Mouse (Mus musculus): ENCODE results near the gene Mplkip.

The Mplkip gene

DNA sequence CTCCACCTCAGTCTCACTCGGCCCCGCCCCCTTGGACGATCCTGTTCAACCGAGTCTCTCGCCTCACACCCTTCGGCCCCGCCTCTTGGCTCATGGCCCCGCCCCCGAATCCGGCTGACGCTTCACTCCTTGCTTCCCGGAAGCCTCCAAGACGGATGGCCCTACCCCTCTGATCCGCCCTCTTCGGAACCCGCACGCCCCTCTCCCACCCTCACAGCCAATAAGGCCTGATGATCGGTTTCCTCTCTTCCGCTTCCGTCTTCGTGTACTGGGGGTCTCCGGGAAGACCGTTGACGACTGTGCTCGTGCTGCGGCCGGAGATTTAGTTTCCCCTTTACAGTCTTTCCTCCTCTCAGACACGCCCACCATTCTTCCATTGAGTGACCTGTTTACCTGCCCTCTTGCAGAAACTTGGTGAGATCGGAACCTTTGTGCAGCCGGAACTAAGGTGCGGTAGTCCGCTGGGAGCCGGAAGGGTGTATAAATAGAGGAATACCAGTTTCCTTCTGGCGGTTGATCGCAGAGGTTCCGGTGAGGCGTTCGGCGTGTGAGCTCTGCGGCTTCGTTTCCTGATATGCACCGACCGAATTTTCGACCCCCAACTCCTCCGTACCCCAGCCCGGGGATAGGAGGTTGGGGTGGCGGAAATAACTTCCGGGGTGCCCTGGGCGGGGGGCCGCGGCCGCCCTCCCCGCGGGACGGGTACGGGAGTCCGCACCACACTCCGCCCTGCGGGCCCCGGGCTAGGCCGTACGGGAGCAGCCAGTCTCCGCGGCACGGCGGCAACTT lies at the start of gene Mplkip, which contains the start of gene Sugct:
TSS of gene Mplkip (plus strand) at position 282 of the 789 bp plus-strand sequence.
TSS of gene Sugct (minus strand) at position 643 of the 789 bp plus-strand sequence.
- DNase-seq, result peak; percentile 100

- DNase-seq, result no peak
Observed at GRCm38 (mm10) chr13:17667380-17667779, 27.6 kb upstream of the Mplkip start.

- DNase-seq, result no peak
Observed at GRCm38 (mm10) chr13:17671122-17671521, 23.9 kb upstream of the Mplkip start.

DNA sequence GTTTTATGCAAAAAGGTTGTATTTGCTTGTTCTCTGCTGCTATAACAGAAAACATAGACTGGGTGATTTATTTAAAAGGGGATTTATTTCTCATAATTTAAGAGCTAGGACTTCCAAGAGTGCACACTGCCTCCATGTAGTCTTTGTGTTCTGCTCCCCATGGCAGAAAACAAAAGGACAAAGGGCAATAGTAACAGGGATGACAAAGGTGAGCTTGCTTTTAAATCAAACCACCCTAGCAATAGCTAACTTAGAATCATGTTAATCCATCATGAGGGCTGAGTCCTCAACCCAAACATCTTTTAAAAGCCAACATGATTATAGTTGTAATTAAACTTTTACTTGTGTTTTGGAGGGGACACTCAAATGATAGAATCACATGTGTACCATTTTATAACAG lies 5.5 kb upstream of the Mplkip start:
- no peak for DNase-seq

GRCm38 (mm10) chr13:17690686-17691085 lies 4.3 kb upstream of the Mplkip start:
- DNase-seq, result no peak

- DNase-seq, result no peak
Observed at GRCm38 (mm10) chr13:17691436-17691835, 3.6 kb upstream of the Mplkip start.

DNA sequence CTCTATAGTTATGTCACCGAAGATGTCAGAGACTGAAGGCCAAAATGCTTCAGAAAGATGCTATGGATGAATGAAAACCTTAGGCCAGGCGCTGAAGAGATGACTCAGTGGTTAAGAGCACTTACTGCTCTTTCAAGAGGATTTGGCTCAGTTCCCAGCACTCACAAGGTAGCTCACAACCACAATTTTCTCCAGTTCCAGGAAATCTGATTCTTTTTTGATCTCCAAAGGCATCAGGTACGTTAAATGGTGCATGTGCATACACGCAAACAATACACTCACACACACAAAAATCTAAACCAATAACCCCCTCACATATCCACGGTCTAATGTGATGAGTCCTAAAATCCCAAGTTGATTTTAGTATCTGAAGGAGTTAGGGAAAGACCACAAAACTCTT lies 1.2 kb upstream of the Mplkip start:
- peak; percentile 28 for DNase-seq

GRCm38 (mm10) chr13:17694414-17694813 lies 578 bp upstream of the Mplkip start:
- no peak for DNase-seq

- no peak for DNase-seq
Observed at GRCm38 (mm10) chr13:17695898-17696580, 1.0 kb downstream of the Mplkip start.

GRCm38 (mm10) chr13:17700090-17700715 lies 5.2 kb downstream of the Mplkip start:
- DNase-seq, result no peak

- no peak for DNase-seq
Observed at GRCm38 (mm10) chr13:17701322-17701721, 6.3 kb downstream of the Mplkip start.

- no peak for DNase-seq
Observed at GRCm38 (mm10) chr13:17702311-17702710, 7.3 kb downstream of the Mplkip start.

GRCm38 (mm10) chr13:17705188-17705826 lies 10.3 kb downstream of the Mplkip start:
- no peak for DNase-seq

GRCm38 (mm10) chr13:17708784-17709311 lies 13.9 kb downstream of the Mplkip start:
- DNase-seq, result no peak

DNA sequence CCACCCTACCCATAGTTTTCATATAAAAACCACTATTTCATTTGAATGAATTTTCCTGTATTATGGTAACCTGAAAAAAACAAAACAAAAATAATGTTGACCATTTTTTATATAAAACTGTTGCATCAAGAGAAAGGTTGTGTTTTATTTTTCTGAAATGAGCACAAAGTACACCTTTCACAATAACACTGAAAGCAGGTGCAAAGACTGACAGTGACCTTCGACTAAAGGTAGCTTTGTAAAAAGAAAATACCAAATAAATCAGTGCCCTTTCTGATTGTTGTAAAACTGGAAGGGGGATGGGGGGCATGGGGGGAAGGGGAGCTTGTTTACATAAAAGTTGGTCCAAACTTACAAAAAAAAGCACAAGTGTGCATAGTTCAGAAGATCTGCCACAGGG lies 22.4 kb downstream of the Mplkip start:
- no peak for DNase-seq

DNA sequence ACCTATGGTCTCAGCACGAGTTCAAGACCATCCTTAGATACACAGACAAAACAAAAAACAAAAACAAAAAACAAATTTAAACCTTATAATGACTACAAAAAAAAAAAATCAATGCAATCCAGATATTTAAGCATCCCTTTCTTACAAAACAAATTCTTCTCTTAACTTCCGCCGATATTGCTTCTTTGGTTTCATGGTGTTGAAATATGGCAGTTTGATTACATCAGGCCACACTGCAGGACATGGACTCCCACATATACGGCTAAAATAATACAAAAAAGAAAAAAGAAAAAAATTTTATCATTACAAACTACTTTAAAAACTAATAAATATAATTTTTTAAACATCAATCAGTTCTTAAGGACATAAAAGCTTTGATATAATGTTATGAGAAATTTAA lies 32.9 kb downstream of the Mplkip start:
- no peak for DNase-seq

- no peak for DNase-seq
Observed at GRCm38 (mm10) chr13:17728798-17729197, 33.8 kb downstream of the Mplkip start.
